Mouse (Mus musculus) common myeloid progenitor, adult 5-6 weeks (primary cell): Measurements from ENCODE around the gene Vwa5b2. TPM values are rescaled to one million over a fixed set of nuclear protein-coding genes. Genes with fewer than 3 reads are reported as not detected.

Experiments
- ATAC-seq: replicated peaks from 2 replicates; pipeline ENCODE4 v1.8.0; 2016; ENCODE audit warnings: low read depth, mild to moderate bottlenecking, moderate TSS enrichment, inconsistent platforms; ENCODE audit not compliant: poor library complexity, severe bottlenecking
- total RNA-seq: library from RNA; stranded (forward); fragments of 200-1000, 187-1606 nt; gene quantifications from 2 replicates; pipeline ENCODE4 v1.2.3, GENCODE M21; 2017

Vwa5b2 gene
- total RNA-seq, 1 experiment from 2014 or later: not detected

DNA sequence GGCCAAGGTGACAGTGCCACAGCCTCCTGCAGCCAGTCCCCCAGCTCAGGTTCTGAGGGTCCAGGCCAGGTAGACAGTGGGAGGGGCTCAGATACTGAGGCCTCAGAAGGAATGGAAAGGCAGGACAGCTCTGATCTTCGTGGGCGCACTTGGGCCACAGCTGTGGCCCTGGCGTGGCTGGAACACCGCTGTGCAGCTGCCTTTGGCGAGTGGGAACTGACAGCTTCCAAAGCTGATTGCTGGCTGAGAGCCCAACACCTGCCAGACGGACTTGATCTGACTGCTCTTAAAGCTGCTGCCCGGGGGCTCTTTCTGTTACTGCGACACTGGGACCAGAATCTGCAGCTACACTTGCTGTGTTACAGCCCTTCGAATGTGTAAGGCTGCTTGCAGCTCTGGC lies 15.4 kb downstream of the Vwa5b2 start:
- no peak for ATAC-seq

DNA sequence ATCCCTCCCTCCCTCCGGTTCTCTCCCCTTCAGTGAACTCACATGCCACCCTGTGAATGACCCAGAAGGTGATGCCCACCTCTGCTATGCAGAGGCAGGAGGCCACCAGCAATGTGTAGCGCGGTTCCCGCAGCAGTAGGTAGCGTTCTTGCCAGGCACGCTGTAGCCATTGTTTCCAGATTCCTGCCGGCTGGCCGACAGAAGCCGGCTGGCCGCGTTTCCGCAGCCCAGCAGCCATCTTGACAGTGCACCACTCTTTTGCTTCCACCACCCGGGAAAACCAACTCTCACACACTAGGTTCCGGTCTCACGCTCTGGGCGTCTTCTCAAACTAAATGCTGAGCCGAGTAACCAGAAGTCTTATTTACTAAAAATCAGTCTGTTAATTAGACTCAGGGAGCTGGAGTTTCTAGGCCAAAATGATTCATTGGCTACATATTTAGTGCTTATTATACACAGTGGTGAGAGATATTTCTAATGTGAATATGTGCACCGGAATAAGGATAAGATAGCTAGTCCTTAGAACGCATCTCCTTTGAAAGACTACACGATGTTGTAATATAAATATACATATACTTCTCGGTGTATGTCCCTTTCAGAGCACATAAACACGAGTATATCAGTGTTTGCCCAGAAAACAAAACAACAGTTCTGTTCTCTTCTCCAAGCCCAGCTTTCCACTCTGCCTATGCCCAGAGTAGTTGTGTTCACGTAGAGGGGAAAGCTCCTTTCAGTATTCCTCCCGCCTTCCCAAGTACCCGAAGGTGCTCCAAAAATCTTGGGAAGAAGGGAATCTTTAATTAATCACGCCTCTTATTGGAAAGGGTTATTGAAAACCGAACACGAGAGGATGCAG lies 21.5 kb downstream of the Vwa5b2 start:
- peak; percentile 80 for ATAC-seq

DNA sequence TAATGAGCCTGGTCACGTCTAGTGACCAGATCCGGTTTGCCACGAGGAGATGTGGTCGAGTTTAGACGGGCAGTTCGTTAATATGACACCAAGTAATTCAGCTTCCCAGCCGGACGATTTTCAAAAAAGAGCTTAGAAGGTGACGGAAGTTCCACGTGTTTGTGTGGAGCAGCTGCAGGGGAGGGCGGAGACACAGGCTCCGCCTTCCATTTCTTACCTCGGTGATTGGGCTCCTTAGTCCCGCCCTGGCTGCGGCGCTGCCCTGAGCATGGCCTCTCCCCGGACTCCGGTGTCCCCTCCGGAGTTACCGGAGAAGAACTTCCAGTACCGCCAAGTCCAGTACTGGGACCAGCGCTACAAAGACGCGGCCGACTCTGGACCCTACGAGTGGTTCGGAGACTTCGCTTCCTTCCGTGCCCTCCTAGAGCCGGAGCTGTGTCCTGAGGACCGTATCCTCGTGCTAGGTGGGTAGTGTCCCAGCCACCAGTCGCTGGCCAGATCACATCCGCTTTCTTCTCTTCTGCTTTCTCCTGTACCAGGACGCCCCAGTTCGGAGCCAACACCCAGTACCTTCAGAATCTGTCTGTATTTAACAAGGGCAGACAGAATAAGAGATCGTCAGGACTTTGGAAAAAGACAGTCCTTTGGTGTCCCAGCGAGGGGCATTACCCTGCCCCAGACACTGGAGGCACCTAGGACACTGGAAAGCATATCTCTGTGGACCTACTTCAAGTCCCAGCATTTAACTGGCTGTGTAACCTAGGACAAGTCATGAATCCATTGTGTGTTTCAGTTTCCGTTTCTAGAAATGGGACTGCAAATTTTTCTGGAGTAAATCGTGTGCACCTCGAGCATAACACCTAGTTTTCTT lies 22.3 kb downstream of the Vwa5b2 start, which contains the start of the genes Eef1akmt4, Gm49333 and Alg3:
Gene Eef1akmt4 (plus strand): TSS at position 237 of the 871 bp plus-strand sequence.
Gene Gm49333 (plus strand): TSS at position 254 of the 871 bp plus-strand sequence.
Gene Alg3 (minus strand): TSS at position 379 of the 871 bp plus-strand sequence.
- peak; percentile 93 for ATAC-seq

DNA sequence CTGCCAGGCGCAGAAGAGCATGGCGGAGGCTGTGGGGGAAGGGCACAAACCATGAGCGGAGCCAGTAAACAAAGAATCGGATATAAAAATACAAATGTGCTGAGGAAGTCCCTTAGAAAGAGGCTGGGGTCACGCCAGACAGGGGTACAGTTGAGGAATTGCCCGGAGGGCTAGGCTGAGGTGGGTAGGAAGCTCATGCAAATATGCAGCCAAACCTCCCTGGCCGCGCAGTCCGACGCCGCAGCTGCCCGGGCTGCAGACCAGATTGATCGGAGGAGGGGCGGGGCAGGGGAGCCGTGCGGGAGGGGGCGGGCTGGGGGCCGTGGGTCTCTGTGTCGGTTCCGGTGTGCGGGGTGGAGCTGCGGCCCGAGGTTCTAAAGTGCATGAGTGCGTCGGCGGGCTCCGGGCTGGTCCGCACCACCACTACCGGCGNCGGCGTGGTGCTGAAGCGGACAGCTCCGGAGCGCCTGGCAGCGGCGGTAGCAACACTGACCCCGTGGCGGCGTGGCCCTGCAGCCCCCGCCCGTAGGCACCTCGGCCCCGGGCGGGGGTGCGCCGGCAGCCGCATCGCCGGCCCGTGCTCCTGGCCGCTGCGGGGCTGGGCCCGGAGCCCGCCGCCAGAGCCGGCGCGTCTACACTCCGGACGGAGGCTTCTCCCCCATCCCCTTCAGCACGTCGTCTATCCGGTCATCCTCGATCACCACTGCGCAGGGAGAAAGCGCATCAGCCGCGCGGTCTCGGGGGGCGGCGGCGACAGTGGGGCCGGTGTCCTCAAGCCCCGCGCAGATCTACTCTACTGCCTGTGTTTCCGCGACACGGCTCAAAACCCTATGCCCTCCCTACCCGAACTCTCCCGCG lies 30.5 kb downstream of the Vwa5b2 start:
- ATAC-seq: peak; percentile 54

DNA sequence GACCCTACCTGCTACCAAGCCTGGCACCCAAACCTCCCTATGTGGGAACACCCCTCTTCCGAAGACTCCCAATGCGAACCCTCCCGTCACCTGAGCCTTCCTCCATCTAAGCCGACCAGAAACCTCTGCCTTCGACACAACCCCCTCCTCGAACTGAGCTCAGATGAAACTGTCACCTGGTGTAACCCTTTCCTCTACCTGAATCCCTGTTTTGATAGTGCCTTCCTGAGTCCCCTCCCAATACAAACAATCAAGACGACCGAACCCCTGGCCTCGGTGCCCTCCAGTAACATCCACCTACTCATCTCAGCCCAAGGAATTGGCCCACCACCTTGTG lies 31.1 kb downstream of the Vwa5b2 start:
- ATAC-seq: no peak

DNA sequence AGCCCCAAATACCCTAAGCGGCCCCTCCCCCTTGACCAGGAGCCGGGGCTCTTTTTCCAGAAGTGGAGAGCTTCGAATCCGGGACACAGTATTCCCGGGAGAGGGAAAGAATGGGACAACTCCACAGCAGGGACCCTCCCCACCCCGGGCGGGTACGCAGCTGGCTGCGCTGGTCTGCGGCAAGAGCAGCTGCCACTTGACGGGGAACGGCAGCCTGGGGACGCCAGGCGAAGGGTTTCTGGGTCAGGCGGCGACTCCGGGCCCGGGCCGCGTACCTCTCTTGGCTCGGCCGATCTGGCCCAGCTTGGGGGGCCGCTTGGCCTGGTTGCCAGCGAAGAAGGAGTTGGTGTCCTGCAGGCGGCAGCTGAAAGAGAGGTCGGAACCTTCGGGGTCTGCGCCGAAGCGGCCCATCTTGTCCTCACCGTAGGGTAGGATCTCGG lies 31.5 kb downstream of the Vwa5b2 start:
- no peak for ATAC-seq

DNA sequence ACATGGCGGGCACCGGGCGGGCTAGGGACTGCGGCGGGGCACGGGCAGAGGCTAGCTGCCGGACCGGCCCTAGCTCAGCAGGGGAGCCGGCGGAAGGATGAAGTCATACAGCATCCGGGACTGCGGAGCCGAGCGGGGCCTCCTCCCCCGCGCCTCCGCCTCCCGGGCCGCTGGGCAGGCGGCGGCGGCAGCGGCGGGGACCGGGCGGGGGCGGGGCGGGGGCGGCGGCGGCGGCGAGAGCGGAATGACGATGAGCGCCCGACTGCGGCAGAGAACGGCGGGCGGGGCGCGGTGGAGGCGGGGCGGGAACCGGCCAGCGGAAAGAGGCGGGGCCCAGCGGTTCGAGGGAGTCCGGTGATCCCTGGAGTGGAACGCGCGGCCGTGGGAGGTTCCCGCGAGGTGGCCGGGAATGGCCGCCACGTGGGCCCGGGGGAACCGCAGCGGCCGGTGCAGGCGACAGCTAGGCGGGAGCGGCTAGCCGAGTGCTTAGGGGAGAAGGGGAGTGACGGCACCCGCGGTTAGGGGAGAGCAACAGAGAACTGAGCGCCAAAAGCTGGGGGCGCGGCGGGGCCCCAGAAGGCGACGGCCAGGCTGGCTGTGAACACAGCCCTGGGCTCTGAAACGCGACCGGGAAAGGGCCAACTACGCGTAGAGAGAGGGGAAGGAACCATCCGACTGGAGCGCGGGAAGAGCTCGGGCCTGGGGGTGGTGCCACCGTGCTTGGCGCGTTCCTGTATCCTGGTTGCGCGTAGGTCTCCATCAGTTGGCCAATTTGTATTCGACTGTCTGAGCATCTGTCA lies 32.1 kb downstream of the Vwa5b2 start, which contains the start of gene Camk2n2:
Gene Camk2n2 (minus strand): TSS at position 97 of the 800 bp plus-strand sequence.
- peak; percentile 15; the same call in 1 of the 2 replicates for ATAC-seq

DNA sequence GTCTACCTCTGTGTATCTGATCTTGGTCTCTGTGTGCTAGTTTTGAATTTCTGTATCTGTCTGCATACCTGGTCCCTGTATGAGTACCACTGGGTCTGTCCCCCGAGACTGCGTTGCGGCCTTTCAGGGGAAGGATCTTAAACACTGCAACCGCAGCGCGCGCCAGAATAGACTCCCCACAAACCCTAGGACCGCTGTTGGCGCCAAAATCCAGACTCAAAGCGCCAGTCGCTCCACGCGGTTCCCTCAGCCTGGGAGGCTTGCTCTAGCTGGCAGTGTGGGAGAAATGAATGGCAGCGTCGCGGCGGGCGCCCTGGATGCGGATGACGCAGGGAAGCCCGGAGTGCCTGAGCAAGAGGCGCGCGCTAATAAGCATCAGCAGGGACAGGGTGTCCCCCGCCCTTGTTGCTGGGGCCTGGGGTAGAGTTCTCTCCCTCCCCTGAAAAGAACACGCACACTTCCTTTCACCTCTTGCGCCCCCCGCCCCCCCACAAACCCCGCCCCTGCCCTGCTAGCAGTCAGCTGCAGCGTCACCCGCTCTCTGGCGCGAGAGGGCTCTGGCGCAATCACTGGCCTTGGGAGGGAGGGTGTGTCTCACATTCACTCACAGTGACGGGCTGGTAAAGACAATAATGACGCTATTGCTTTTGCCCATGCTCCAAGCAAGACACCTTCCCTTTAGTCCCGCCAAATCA lies 32.9 kb downstream of the Vwa5b2 start:
- ATAC-seq: peak; percentile 69

DNA sequence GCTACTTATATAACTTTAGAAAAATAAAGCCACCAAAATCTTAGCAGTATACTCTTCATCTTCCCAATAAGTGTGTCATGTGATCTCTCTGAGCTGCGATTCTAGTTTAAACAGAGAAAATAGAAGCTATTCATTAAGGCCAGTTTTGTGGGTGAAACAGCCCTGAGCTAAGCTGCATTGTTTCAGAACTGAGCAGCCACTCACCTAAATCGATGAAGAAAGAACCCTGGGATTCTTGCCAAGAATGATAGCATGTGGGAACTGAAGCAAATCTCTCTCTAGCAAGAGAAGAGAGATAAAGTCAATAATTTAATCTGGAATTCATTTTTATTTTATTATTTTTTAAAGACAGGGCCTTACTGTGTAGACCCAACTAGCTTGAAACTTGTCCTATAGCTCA lies 33.9 kb downstream of the Vwa5b2 start:
- ATAC-seq: no peak

DNA sequence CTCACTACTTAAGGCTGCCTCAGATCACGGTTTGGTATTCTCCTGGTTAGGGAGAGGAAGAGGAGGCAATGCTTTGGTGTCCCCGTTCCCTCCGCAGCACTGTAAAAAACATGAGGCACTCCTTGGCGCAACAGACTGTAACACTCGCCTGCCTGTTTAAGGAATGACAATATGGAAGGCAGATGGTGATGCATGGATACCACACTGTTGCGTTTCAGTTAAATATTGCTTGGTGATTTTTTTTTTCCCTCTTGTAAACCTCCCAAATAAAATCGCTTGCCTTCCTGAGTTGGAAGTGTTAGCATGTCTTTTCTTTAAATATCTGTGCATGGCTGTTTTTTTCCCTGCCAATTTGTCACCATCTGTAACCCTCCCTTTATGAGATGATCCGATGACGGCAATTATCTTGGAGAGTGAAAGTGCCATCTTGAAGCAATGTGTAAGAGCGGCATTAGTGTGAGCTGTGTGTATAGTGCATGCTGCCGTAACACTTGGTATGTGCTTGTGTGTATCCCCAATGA lies 39.7 kb downstream of the Vwa5b2 start:
- ATAC-seq: no peak

DNA sequence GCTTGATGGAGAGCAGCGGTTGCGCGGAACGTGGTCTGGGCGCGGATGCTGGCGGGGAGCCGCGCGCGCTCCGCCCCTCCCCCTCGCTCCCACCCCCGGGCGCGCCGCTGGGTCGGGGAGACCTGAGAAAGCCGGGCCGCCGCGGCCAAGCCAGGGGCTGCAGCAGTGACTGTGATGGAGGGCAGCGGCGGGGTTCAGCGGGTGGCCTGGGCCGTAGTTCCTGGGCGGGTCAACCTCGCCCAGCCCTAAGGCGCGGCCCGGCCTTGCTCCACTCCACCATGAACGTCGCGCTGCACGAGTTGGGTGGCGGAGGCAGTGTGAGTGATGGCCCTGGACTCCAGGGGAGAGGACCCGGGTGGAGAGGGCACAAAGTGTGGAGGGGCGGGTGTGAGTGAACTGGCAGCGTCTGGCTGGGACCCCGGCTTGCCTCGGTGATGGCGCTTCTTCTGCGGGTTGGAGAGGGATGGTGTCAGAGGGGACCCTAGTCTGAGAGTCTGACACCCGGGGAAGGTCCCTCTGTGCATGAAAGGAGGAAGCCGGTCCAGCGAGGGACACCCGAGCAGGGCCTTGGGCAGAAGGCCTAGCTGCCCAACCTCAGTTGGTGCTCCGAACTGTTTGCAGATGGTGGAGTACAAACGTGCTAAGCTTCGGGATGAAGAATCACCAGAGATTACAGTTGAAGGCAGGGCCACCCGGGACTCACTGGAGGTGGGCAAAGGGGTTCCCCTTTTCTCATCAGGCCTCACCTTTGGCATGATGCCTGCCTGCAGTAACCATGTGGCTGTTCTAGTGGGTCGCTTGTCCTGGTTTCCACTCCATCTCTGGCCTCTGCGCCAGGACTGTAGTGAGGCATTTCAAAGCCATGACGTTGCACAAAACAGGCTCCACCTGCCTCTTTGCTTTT lies 40.7 kb downstream of the Vwa5b2 start, which contains the start of gene Ece2:
Gene Ece2 (plus strand): TSS at position 98 of the 904 bp plus-strand sequence.
- ATAC-seq: peak; percentile 64

DNA sequence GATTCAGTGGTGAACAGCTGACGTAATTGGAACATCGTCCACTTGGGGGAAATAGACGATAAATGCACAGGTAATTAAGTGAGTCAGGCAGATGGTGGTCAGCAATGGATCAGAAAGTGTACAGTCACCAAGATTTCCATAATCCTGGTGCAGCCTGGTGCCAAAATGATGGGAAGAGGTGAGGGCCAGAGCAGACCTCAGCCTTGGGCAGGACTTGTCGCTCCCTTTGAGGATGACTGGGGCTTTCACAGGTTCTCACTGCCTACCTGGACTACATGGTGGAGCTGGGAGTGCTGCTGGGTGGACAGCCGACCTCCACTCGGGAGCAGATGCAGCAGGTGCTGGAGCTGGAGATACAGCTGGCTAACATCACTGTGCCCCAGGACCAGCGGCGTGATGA lies 48.1 kb downstream of the Vwa5b2 start:
- ATAC-seq: no peak

DNA sequence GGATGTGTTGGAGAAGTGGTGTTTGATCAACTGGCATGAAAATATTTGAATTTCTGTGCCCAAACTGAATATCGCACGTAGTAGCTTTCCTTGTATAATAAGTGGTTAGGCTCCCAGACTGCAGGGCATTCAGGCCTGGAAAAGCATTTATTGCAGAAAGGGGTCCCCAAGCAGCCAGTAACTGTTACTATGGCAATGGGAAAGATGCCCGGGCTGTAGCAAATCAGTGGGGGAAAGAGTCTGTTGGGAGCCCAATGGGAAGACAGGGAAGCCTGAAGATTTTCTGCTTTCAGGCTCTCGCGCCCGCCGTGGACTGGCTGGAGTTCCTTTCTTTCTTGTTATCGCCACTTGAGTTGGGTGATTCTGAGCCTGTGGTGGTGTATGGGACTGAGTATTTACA lies 49.1 kb downstream of the Vwa5b2 start:
- no peak for ATAC-seq

DNA sequence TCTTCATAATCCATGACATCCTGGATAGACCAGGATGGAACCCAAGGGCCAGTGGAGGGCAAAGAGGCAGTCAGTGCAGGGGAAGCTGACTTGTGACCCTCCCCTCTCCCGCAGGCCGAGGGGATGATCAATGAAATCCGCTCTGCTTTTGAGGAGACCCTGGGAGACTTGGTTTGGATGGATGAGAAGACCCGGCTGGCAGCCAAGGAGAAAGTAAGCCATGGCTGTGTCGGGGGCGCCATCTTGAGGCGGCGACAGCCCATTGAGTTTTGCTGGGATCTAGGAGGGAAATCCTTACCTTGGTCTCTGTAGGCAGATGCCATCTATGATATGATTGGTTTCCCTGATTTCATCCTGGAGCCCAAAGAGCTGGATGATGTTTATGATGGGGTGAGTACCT lies 52.9 kb downstream of the Vwa5b2 start:
- peak; percentile 69 for ATAC-seq

DNA sequence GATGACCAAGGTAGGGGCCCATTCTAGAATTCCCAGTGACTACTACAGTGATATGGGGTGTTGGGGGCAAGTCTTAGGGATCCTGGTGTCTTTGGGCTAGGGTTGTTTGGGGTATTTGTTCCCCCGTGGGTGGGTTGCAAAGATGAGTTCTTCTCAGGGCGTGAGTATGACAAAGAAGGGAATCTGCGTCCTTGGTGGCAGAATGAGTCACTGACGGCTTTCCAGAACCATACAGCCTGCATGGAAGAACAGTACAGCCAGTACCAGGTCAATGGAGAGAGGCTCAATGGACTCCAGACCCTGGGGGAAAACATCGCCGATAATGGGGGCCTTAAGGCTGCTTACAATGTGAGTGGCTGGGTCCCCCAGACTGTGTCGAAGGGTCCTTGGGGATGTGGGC lies 54.6 kb downstream of the Vwa5b2 start:
- no peak for ATAC-seq

DNA sequence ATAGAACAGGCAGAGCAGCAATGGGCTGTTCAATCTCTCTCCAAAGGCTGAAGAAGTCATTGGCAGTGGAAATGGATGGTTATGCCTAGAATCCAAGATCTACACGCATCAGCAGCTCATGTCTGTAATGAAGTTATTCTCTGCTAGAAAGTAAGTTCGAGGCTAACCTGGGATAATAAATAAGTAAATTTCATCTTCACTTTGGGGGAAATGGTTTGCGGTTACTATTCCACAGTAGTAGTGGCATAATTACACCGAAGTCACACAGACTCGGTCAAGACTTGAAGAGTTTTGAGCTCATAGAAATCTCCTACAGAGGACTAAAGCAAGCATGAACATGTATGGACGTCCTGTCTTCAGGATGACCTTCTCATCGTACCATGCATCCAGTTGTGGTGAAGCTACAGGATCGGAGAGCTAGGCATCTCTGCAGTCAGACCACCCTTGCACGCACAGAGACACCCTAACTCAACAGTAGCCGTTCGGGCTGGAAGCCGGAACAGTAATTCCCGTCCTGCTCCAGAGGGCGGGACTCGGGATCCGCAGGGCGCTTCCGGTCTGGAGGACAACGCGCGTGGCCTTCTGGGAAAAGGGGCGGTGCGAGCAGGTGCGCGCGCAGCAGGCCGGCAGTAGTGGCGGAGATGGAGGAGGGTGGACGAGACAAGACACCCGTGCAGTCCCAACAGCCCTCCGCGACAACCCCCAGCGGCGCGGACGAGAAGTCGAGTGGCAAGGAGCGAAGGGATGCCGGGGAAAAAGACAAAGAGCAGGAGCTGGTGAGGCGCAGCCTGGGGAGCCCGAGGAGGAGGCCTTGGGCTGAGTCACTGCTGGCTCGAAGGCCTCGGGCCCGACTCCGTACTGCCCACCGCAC lies 62.0 kb downstream of the Vwa5b2 start, which contains the start of gene Psmd2:
Gene Psmd2 (plus strand): TSS at position 577 of the 871 bp plus-strand sequence.
- peak; percentile 99 for ATAC-seq
